Mouse (Mus musculus) spleen, adult 2 months (tissue): Measurements from ENCODE around the gene Usp15.

Experiments
- CTCF ChIP-seq: fragments of 200-500 bp; IDR thresholded peaks from 2 replicates; pipeline ENCODE4 v1.5.1; 2011; ENCODE audit warnings: mild to moderate bottlenecking, inconsistent platforms; ENCODE audit not compliant: insufficient read depth, insufficient read length, insufficient replicate concordance; ENCODE audit errors: extremely low read depth
- POLR2A ChIP-seq: fragments of 200-500 bp; IDR thresholded peaks from 2 replicates; pipeline ENCODE4 v1.6.1; 2011; ENCODE audit warnings: low read depth, low read length, inconsistent platforms

DNA sequence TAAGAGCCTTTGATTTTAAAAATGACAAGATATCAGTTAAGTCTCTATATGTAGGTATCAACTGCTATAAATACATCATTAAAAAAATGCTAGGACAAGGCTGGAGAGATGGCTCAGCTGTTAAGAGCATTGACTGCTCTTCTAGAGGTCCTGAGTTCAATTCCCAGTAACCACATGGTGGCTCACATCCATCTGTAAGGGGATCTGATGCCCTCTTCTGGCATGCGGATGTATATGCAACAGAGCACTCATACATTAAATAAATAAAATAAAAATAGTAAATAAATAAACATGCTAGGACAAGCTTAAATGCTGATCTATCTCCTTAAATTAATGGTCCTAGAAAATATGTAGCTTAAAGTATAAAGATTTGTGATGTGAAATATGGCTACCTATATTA, 139.7 kb downstream of the Usp15 start:
- no peak for TF ChIP-seq POLR2A
- no peak for TF ChIP-seq CTCF
